Mouse (Mus musculus): ENCODE results near the gene BC048671.

GRCm38 (mm10) chr6:90324026-90324425 lies 23.0 kb downstream of the BC048671 start:
- TF ChIP-seq CTCF (IDR thresholded peaks at IDR 0.05; ENCODE audit: extremely low read depth, insufficient read depth, low read length) (no peak), POLR2A (IDR thresholded peaks at IDR 0.05; ENCODE audit: extremely low read depth, insufficient read depth, low read length) (no peak)

All from cortical plate, adult 2 months (tissue).